Mouse (Mus musculus): Measurements from ENCODE around the gene Mef2a. TPM values are rescaled to one million over a fixed set of nuclear protein-coding genes. Genes with fewer than 3 reads are reported as not detected.

The Mef2a gene
- total RNA-seq, 2 experiments from 2014 or later, result 146 to 147 TPM

GRCm38 (mm10) chr7:67373584-67373960 is 914 bp upstream of the Mef2a start:
- intact Hi-C loops (cut with DNase I), result loop anchor here (5.0 kb wide), 3 partner anchors 64 to 249 kb away; no protein-coding TSS in a partner anchor
- no peak for DNase-seq (ENCODE audit: extremely low spot score in 1 of 2, low spot score in 2 of 2)

GRCm38 (mm10) chr7:67371891-67372672 is 576 bp downstream of the Mef2a start:
- intact Hi-C loops (cut with DNase I), result loop anchor here (5.0 kb wide), 3 partner anchors 65 to 250 kb away; no protein-coding TSS in a partner anchor
- DNase-seq (ENCODE audit: extremely low spot score in 1 of 2, low spot score in 2 of 2), result peak in 1 of 2 experiments; percentile 69

GRCm38 (mm10) chr7:67371351-67371890 is 1.2 kb downstream of the Mef2a start:
- no peak for DNase-seq (ENCODE audit: extremely low spot score in 1 of 2, low spot score in 2 of 2)
- intact Hi-C loops (cut with DNase I), result loop anchor here (5.0 kb wide), 3 partner anchors 66 to 251 kb away; no protein-coding TSS in a partner anchor

GRCm38 (mm10) chr7:67369645-67370044 is 3.0 kb downstream of the Mef2a start:
- no peak for DNase-seq (ENCODE audit: extremely low spot score in 1 of 2, low spot score in 2 of 2)
- intact Hi-C loops (cut with DNase I), result loop anchor here (5.0 kb wide), 3 partner anchors 68 to 253 kb away; no protein-coding TSS in a partner anchor

GRCm38 (mm10) chr7:67368394-67368793 is 4.3 kb downstream of the Mef2a start:
- intact Hi-C loops (cut with DNase I), result no loop called here
- no peak for DNase-seq (ENCODE audit: extremely low spot score in 1 of 2, low spot score in 2 of 2)

- intact Hi-C loops (cut with DNase I), result no loop called here
- no peak for DNase-seq (ENCODE audit: extremely low spot score in 1 of 2, low spot score in 2 of 2)
Measured at GRCm38 (mm10) chr7:67360588-67360987, 12.1 kb downstream of the Mef2a start.

- intact Hi-C loops (cut with DNase I), result no loop called here
- no peak for DNase-seq (ENCODE audit: extremely low spot score in 1 of 2, low spot score in 2 of 2)
Measured at GRCm38 (mm10) chr7:67359863-67360262, 12.8 kb downstream of the Mef2a start.

- DNase-seq (ENCODE audit: extremely low spot score in 1 of 2, low spot score in 2 of 2), result no peak
- intact Hi-C loops (cut with DNase I), result no loop called here
Measured at GRCm38 (mm10) chr7:67355870-67356269, 16.8 kb downstream of the Mef2a start.

GRCm38 (mm10) chr7:67353667-67354066 is 19.0 kb downstream of the Mef2a start:
- intact Hi-C loops (cut with DNase I), result no loop called here
- DNase-seq (ENCODE audit: extremely low spot score in 1 of 2, low spot score in 2 of 2), result no peak

GRCm38 (mm10) chr7:67352989-67353388 is 19.7 kb downstream of the Mef2a start:
- DNase-seq (ENCODE audit: extremely low spot score in 1 of 2, low spot score in 2 of 2), result no peak
- intact Hi-C loops (cut with DNase I), result no loop called here

- DNase-seq (ENCODE audit: extremely low spot score in 1 of 2, low spot score in 2 of 2), result no peak
- intact Hi-C loops (cut with DNase I), result no loop called here
Measured at GRCm38 (mm10) chr7:67344443-67344842, 28.2 kb downstream of the Mef2a start.

- DNase-seq (ENCODE audit: extremely low spot score in 1 of 2, low spot score in 2 of 2), result no peak
- intact Hi-C loops (cut with DNase I), result no loop called here
Measured at GRCm38 (mm10) chr7:67342067-67342625, 30.5 kb downstream of the Mef2a start.

GRCm38 (mm10) chr7:67320359-67320758 is 52.3 kb downstream of the Mef2a start:
- intact Hi-C loops (cut with DNase I), result no loop called here
- DNase-seq (ENCODE audit: extremely low spot score in 1 of 2, low spot score in 2 of 2), result no peak

- no peak for DNase-seq (ENCODE audit: extremely low spot score in 1 of 2, low spot score in 2 of 2)
- intact Hi-C loops (cut with DNase I), result no loop called here
Measured at GRCm38 (mm10) chr7:67318697-67319096, 54.0 kb downstream of the Mef2a start.

- intact Hi-C loops (cut with DNase I), result no loop called here
- no peak for DNase-seq (ENCODE audit: extremely low spot score in 1 of 2, low spot score in 2 of 2)
Measured at GRCm38 (mm10) chr7:67313200-67313599, 59.5 kb downstream of the Mef2a start.

- DNase-seq (ENCODE audit: extremely low spot score in 1 of 2, low spot score in 2 of 2), result no peak
- intact Hi-C loops (cut with DNase I), result no loop called here
Measured at GRCm38 (mm10) chr7:67310151-67310550, 62.5 kb downstream of the Mef2a start.

GRCm38 (mm10) chr7:67308102-67308501 is 64.6 kb downstream of the Mef2a start:
- intact Hi-C loops (cut with DNase I), result no loop called here
- DNase-seq (ENCODE audit: extremely low spot score in 1 of 2, low spot score in 2 of 2), result no peak

- intact Hi-C loops (cut with DNase I), result no loop called here
- DNase-seq (ENCODE audit: extremely low spot score in 1 of 2, low spot score in 2 of 2), result no peak
Measured at GRCm38 (mm10) chr7:67307078-67307477, 65.6 kb downstream of the Mef2a start.

GRCm38 (mm10) chr7:67304937-67305336 is 67.7 kb downstream of the Mef2a start:
- intact Hi-C loops (cut with DNase I), result no loop called here
- DNase-seq (ENCODE audit: extremely low spot score in 1 of 2, low spot score in 2 of 2), result no peak

GRCm38 (mm10) chr7:67296419-67296818 is 76.2 kb downstream of the Mef2a start:
- intact Hi-C loops (cut with DNase I), result no loop called here
- no peak for DNase-seq (ENCODE audit: extremely low spot score in 1 of 2, low spot score in 2 of 2)
